Mouse (Mus musculus) limb, embryonic 14.5 days (tissue): ENCODE results near the gene E130114P18Rik. TPM values are rescaled to one million over a fixed set of nuclear protein-coding genes. Genes with fewer than 3 reads are reported as not detected.

ENCODE experiments used
- ATAC-seq: fragments of 200-750 bp; cut with Nextera tagmentation; 2 replicates; pipeline ENCODE4 v1.8.0; 2017; ENCODE audit warnings: low read depth, moderate number of reproducible peaks, moderate TSS enrichment; ENCODE audit not compliant: low FRiP score
- DNase-seq: peaks from one replicate; pipeline ENCODE4 v3.0.0-alpha.2; 2015; ENCODE audit warnings: low spot score
- H3K27ac ChIP-seq: fragments of 300-500 bp; sonication (generic); replicated peaks from 2 replicates; pipeline ENCODE4 v1.5.1; 2014; ENCODE audit warnings: low read depth, mild to moderate bottlenecking, low read length, moderate library complexity, mixed read lengths
- H3K27me3 ChIP-seq: fragments of 300-500 bp; sonication (generic); 2 replicates; pipeline ENCODE4 v1.6.1; 2014; ENCODE audit warnings: low read length, mixed read lengths; ENCODE audit not compliant: control insufficient read depth, insufficient read depth
- H3K36me3 ChIP-seq: fragments of 300-500 bp; sonication (generic); 2 replicates; pipeline ENCODE4 v1.6.1; 2014; ENCODE audit warnings: mild to moderate bottlenecking, low read length, moderate library complexity, mixed read lengths; ENCODE audit not compliant: control insufficient read depth, insufficient read depth
- H3K4me1 ChIP-seq: fragments of 300-500 bp; sonication (generic); 2 replicates; pipeline ENCODE4 v1.6.1; 2014; ENCODE audit warnings: antibody characterized with exemption, low read length, mixed read lengths; ENCODE audit not compliant: control insufficient read depth, insufficient read depth
- H3K4me2 ChIP-seq: fragments of 300-500 bp; sonication (generic); replicated peaks from 2 replicates; pipeline ENCODE4 v1.6.1; 2014; ENCODE audit warnings: low read depth, mild to moderate bottlenecking, low read length, moderate library complexity; ENCODE audit not compliant: severe bottlenecking
- H3K4me3 ChIP-seq: fragments of 300-500 bp; sonication (generic); replicated peaks from 2 replicates; pipeline ENCODE4 v1.5.1; 2014; ENCODE audit warnings: low read length
- H3K9ac ChIP-seq: fragments of 300-500 bp; sonication (generic); 2 replicates; pipeline ENCODE4 v1.6.1; 2014; ENCODE audit warnings: mild to moderate bottlenecking, low read depth, low read length, moderate library complexity; ENCODE audit not compliant: severe bottlenecking
- H3K9me3 ChIP-seq: fragments of 300-500 bp; sonication (generic); 2 replicates; pipeline ENCODE4 v1.6.1; 2016; ENCODE audit warnings: low read length; ENCODE audit not compliant: control insufficient read depth
- POLR2A ChIP-seq: fragments of 200-500 bp; IDR thresholded peaks from 2 replicates; pipeline ENCODE4 v1.8.0; 2012; ENCODE audit warnings: inconsistent platforms, mild to moderate bottlenecking, moderate library complexity, borderline replicate concordance; ENCODE audit not compliant: insufficient read depth, insufficient read length; ENCODE audit errors: extremely low read depth
- WGBS: fragments of 180-500 bp; shearing (Covaris S2); extraction: QIAGEN DNeasy Blood & Tissue Kit; methylation state at CpG from one replicate; pipeline ENCODE4 v1.1.7; 2014; 5-methylcytosine and 5-hydroxymethylcytosine counted together
- polyA plus RNA-seq, 2 experiments: library from polyadenylated mRNA; depleted of rRNA in 1 of 2; stranded (reverse) in 1 of 2; unstranded in 1 of 2; fragments of >200 nt; fragmentation: Nextera tagmentation in 1 of 2; extraction: Ambion mirVana in 1 of 2; gene quantifications; 2 replicates each; pipeline versions ENCODE4 v1.2.1 to v1.2.3; 2012 to 2014

E130114P18Rik gene
- polyA plus RNA-seq, 2 experiments = 2.2 to 4.9 TPM

- peaks cover 24% of the 10 kb centered on the region; the same call in 1 of the 2 replicates for H3K4me1 ChIP-seq
- H3K9ac ChIP-seq = no peak overlapping the region
- no peaks in the 10 kb centered on the region for H3K9me3 ChIP-seq
- H3K4me2 ChIP-seq = no peak overlapping the region
- no peaks in the 10 kb centered on the region for H3K27me3 ChIP-seq
- no peak overlapping the region for H3K27ac ChIP-seq
- H3K4me3 ChIP-seq = no peak overlapping the region
- H3K36me3 ChIP-seq = peaks cover 48% of the 10 kb centered on the region
- no peak for TF ChIP-seq POLR2A
- ATAC-seq = no peak
- no peak for DNase-seq
- WGBS = 86% methylated on average over 11 of the region's 11 CpGs
Observed at GRCm38 (mm10) chr4:97784236-97784635, 6.4 kb upstream of the E130114P18Rik start.

- Histone ChIP-seq H3K27ac (no peak overlapping the region), H3K4me3 (no peak overlapping the region), H3K9ac (no peak overlapping the region), H3K4me2 (no peak overlapping the region), H3K36me3 (peaks cover 46% of the 10 kb centered on the region), H3K4me1 (peaks cover 24% of the 10 kb centered on the region; the same call in 1 of the 2 replicates), H3K27me3 (no peaks in the 10 kb centered on the region), H3K9me3 (no peaks in the 10 kb centered on the region)
- DNase-seq (no peak), ATAC-seq (no peak)
- TF ChIP-seq POLR2A = no peak
- 93% methylated on average over 26 of the region's 26 CpGs for WGBS
Observed at GRCm38 (mm10) chr4:97783073-97783879, 5.4 kb upstream of the E130114P18Rik start.

- H3K9ac ChIP-seq = no peak overlapping the region
- H3K27me3 ChIP-seq = no peaks in the 10 kb centered on the region
- ATAC-seq (no peak), DNase-seq (no peak)
- H3K27ac ChIP-seq = no peak overlapping the region
- no peaks in the 10 kb centered on the region for H3K9me3 ChIP-seq
- no peak for TF ChIP-seq POLR2A
- peaks cover 44% of the 10 kb centered on the region for H3K36me3 ChIP-seq
- no peak overlapping the region for H3K4me3 ChIP-seq
- peaks cover 22% of the 10 kb centered on the region; the same call in 1 of the 2 replicates for H3K4me1 ChIP-seq
- no peak overlapping the region for H3K4me2 ChIP-seq
- 88% methylated on average over 6 of the region's 6 CpGs for WGBS
Observed at GRCm38 (mm10) chr4:97782497-97782896, 4.6 kb upstream of the E130114P18Rik start.

GRCm38 (mm10) chr4:97782069-97782468 is 4.2 kb upstream of the E130114P18Rik start:
- ATAC-seq = no peak
- peaks cover 40% of the 10 kb centered on the region for H3K36me3 ChIP-seq
- H3K27me3 ChIP-seq = no peaks in the 10 kb centered on the region
- no peaks in the 10 kb centered on the region for H3K9me3 ChIP-seq
- H3K27ac ChIP-seq = no peak overlapping the region
- H3K9ac ChIP-seq = no peak overlapping the region
- 0 out of 2 replicates have a peak overlapping the region, but pooled peaks have one; percentile 18 for H3K4me2 ChIP-seq
- no peak for DNase-seq
- WGBS = 92% methylated on average over 3 of the region's 3 CpGs
- H3K4me1 ChIP-seq = peaks cover 22% of the 10 kb centered on the region; the same call in 1 of the 2 replicates
- H3K4me3 ChIP-seq = no peak overlapping the region
- no peak for TF ChIP-seq POLR2A

- H3K4me3 ChIP-seq = peak overlapping the region; percentile 97
- peak overlapping the region; percentile 84 for H3K4me2 ChIP-seq
- H3K27ac ChIP-seq = 0 out of 2 replicates have a peak overlapping the region, but pooled peaks have one; percentile 1
- WGBS = 59% methylated on average over 7 of the region's 7 CpGs
- DNase-seq (peak; percentile 38), ATAC-seq (no peak)
- TF ChIP-seq POLR2A = no peak
- no peaks in the 10 kb centered on the region for H3K27me3 ChIP-seq
- H3K36me3 ChIP-seq = peaks cover 32% of the 10 kb centered on the region
- H3K9ac ChIP-seq = peak overlapping the region; percentile 100; the same call in 1 of the 2 replicates
- peaks cover 23% of the 10 kb centered on the region for H3K4me1 ChIP-seq
- no peaks in the 10 kb centered on the region for H3K9me3 ChIP-seq
Observed at GRCm38 (mm10) chr4:97780666-97781435, 3.0 kb upstream of the E130114P18Rik start.
